Mouse (Mus musculus) liver, embryonic 13.5 days (tissue): ENCODE measurements around the gene Osbpl10. TPM values are rescaled to one million over a fixed set of nuclear protein-coding genes. Genes with fewer than 3 reads are reported as not detected.
"Not testable (repeated sequence)": the region's sequence is repeated elsewhere in the genome, so short reads cannot be mapped to it uniquely, and the experiment has no call there.

ENCODE experiments used
- ATAC-seq: fragments of 200-750 bp; cut with Nextera tagmentation; 2 replicates; pipeline ENCODE4 v1.8.0; 2017; ENCODE audit warnings: low read depth, mild to moderate bottlenecking, moderate number of reproducible peaks, moderate library complexity
- DNase-seq: peaks from one replicate; pipeline ENCODE4 v3.0.0; 2022
- H3K27ac ChIP-seq: fragments of 300-500 bp; sonication (generic); 2 replicates; pipeline ENCODE4 v1.5.1; 2015; ENCODE audit warnings: moderate library complexity, mild to moderate bottlenecking, inconsistent platforms
- H3K27me3 ChIP-seq: fragments of 300-500 bp; sonication (generic); 2 replicates; pipeline ENCODE4 v1.6.1; 2015; ENCODE audit warnings: mild to moderate bottlenecking, inconsistent platforms
- H3K36me3 ChIP-seq: fragments of 300-500 bp; sonication (generic); 2 replicates; pipeline ENCODE4 v1.6.1; 2015; ENCODE audit warnings: mild to moderate bottlenecking, inconsistent platforms
- H3K4me1 ChIP-seq: fragments of 300-500 bp; sonication (generic); replicated peaks from 2 replicates; pipeline ENCODE4 v1.6.1; 2015; ENCODE audit warnings: inconsistent platforms
- H3K4me2 ChIP-seq: fragments of 300-500 bp; sonication (generic); 2 replicates; pipeline ENCODE4 v1.6.1; 2015; ENCODE audit warnings: inconsistent platforms, mild to moderate bottlenecking, moderate library complexity
- H3K4me3 ChIP-seq: fragments of 300-500 bp; sonication (generic); replicated peaks from 2 replicates; pipeline ENCODE4 v1.5.1; 2015; ENCODE audit warnings: mild to moderate bottlenecking, inconsistent platforms
- H3K9ac ChIP-seq: fragments of 300-500 bp; sonication (generic); 2 replicates; pipeline ENCODE4 v1.6.1; 2015; ENCODE audit warnings: mild to moderate bottlenecking, inconsistent platforms
- H3K9me3 ChIP-seq: fragments of 300-500 bp; sonication (generic); replicated peaks from 2 replicates; pipeline ENCODE4 v1.6.1; 2016; ENCODE audit warnings: inconsistent platforms
- WGBS: fragments of 180-500 bp; shearing (Covaris S2); methylation state at CpG from one replicate; pipeline ENCODE4 v1.1.7; 2015; ENCODE audit not compliant: insufficient replicate concordance; 5-methylcytosine and 5-hydroxymethylcytosine counted together
- polyA plus RNA-seq: library from polyadenylated mRNA; unstranded; fragments of >200 nt; fragmentation: Nextera tagmentation; extraction: Ambion mirVana; gene quantifications from 2 replicates; pipeline ENCODE4 v1.2.1, GENCODE M21; 2015

Gene Osbpl10
- polyA plus RNA-seq, 1 experiment from 2014 or later: 0.32 TPM

GRCm38 (mm10) chr9:115007776-115008175, 29.4 kb downstream of the Osbpl10 start:
- Histone ChIP-seq H3K27ac (no peak overlapping the region), H3K27me3 (no peaks in the 10 kb centered on the region), H3K36me3 (no peaks in the 10 kb centered on the region), H3K4me1 (no peaks in the 10 kb centered on the region), H3K4me2 (no peak overlapping the region), H3K4me3 (no peak overlapping the region), H3K9ac (no peak overlapping the region), H3K9me3 (peaks cover 6% of the 10 kb centered on the region; the same call in 1 of the 2 replicates)
- ATAC-seq (no peak), DNase-seq (no peak)
- WGBS: 71% methylated on average over 6 of the region's 6 CpGs

GRCm38 (mm10) chr9:115008194-115008593, 29.8 kb downstream of the Osbpl10 start:
- Histone ChIP-seq H3K27ac (no peak overlapping the region), H3K4me1 (no peaks in the 10 kb centered on the region), H3K4me3 (no peak overlapping the region), H3K9me3 (peaks cover 6% of the 10 kb centered on the region; the same call in 1 of the 2 replicates), H3K9ac (no peak overlapping the region), H3K27me3 (no peaks in the 10 kb centered on the region), H3K36me3 (no peaks in the 10 kb centered on the region), H3K4me2 (no peak overlapping the region)
- WGBS: 72% methylated on average over 7 of the region's 7 CpGs
- DNase-seq (no peak), ATAC-seq (no peak)

GRCm38 (mm10) chr9:115012367-115012766, 34.0 kb downstream of the Osbpl10 start:
- DNase-seq: no peak
- Histone ChIP-seq H3K4me1 (no peaks in the 10 kb centered on the region), H3K9ac (no peak overlapping the region), H3K27me3 (no peaks in the 10 kb centered on the region), H3K4me3 (no peak overlapping the region), H3K9me3 (peaks cover 6% of the 10 kb centered on the region; the same call in 1 of the 2 replicates), H3K4me2 (no peak overlapping the region), H3K36me3 (no peaks in the 10 kb centered on the region), H3K27ac (no peak overlapping the region)
- WGBS: 39% methylated on average over 12 of the region's 12 CpGs
- ATAC-seq: no peak

- no peaks in the 10 kb centered on the region for H3K27me3 ChIP-seq
- no peak overlapping the region for H3K9ac ChIP-seq
- no peak overlapping the region for H3K27ac ChIP-seq
- H3K4me1 ChIP-seq: no peaks in the 10 kb centered on the region
- no peak overlapping the region for H3K4me3 ChIP-seq
- no peak overlapping the region for H3K4me2 ChIP-seq
- H3K36me3 ChIP-seq: no peaks in the 10 kb centered on the region
- 74% methylated on average over 7 of the region's 7 CpGs for WGBS
- ATAC-seq (no peak), DNase-seq (no peak)
- H3K9me3 ChIP-seq: no peaks in the 10 kb centered on the region
Measured at GRCm38 (mm10) chr9:115020141-115020540, 41.8 kb downstream of the Osbpl10 start.

GRCm38 (mm10) chr9:115021419-115021818, 43.0 kb downstream of the Osbpl10 start:
- Histone ChIP-seq H3K4me3 (no peak overlapping the region), H3K27ac (no peak overlapping the region), H3K27me3 (no peaks in the 10 kb centered on the region), H3K4me2 (no peak overlapping the region), H3K9ac (no peak overlapping the region), H3K36me3 (no peaks in the 10 kb centered on the region), H3K9me3 (no peaks in the 10 kb centered on the region), H3K4me1 (no peaks in the 10 kb centered on the region)
- ATAC-seq: no peak
- DNase-seq: no peak
- 65% methylated on average over 2 of the region's 2 CpGs for WGBS

GRCm38 (mm10) chr9:115023137-115023536, 44.8 kb downstream of the Osbpl10 start:
- Histone ChIP-seq H3K36me3 (no peaks in the 10 kb centered on the region), H3K4me3 (no peak overlapping the region), H3K9ac (no peak overlapping the region), H3K27ac (no peak overlapping the region), H3K27me3 (no peaks in the 10 kb centered on the region), H3K4me2 (no peak overlapping the region), H3K9me3 (no peaks in the 10 kb centered on the region), H3K4me1 (no peaks in the 10 kb centered on the region)
- ATAC-seq (no peak), DNase-seq (no peak)
- WGBS: 60% methylated on average over 3 of the region's 3 CpGs

- Histone ChIP-seq H3K4me1 (no peaks in the 10 kb centered on the region), H3K9ac (no peak overlapping the region), H3K4me3 (no peak overlapping the region), H3K9me3 (no peaks in the 10 kb centered on the region), H3K27me3 (no peaks in the 10 kb centered on the region), H3K27ac (no peak overlapping the region), H3K36me3 (no peaks in the 10 kb centered on the region), H3K4me2 (no peak overlapping the region)
- no peak for ATAC-seq
- no peak for DNase-seq
- WGBS: 73% methylated on average over 10 of the region's 10 CpGs
Measured at GRCm38 (mm10) chr9:115023708-115024383, 45.5 kb downstream of the Osbpl10 start.

- Histone ChIP-seq H3K9ac (no peak overlapping the region), H3K36me3 (no peaks in the 10 kb centered on the region), H3K27me3 (no peaks in the 10 kb centered on the region), H3K9me3 (no peaks in the 10 kb centered on the region), H3K4me1 (no peaks in the 10 kb centered on the region), H3K27ac (no peak overlapping the region), H3K4me3 (no peak overlapping the region), H3K4me2 (no peak overlapping the region)
- ATAC-seq (no peak), DNase-seq (no peak)
- 28% methylated on average over 3 of the region's 3 CpGs for WGBS
Measured at GRCm38 (mm10) chr9:115029307-115029706, 50.9 kb downstream of the Osbpl10 start.

GRCm38 (mm10) chr9:115030581-115030980, 52.2 kb downstream of the Osbpl10 start:
- no peaks in the 10 kb centered on the region for H3K9me3 ChIP-seq
- H3K27ac ChIP-seq: no peak overlapping the region
- no peak for DNase-seq
- ATAC-seq: no peak
- H3K9ac ChIP-seq: no peak overlapping the region
- H3K27me3 ChIP-seq: no peaks in the 10 kb centered on the region
- 50% methylated on average over 4 of the region's 4 CpGs for WGBS
- H3K36me3 ChIP-seq: no peaks in the 10 kb centered on the region
- no peak overlapping the region for H3K4me3 ChIP-seq
- no peak overlapping the region for H3K4me2 ChIP-seq
- H3K4me1 ChIP-seq: no peaks in the 10 kb centered on the region

GRCm38 (mm10) chr9:115031046-115031445, 52.7 kb downstream of the Osbpl10 start:
- H3K4me1 ChIP-seq, H3K27me3 ChIP-seq, H3K9ac ChIP-seq, H3K27ac ChIP-seq, ATAC-seq, H3K9me3 ChIP-seq, H3K4me2 ChIP-seq, H3K36me3 ChIP-seq, DNase-seq, H3K4me3 ChIP-seq: not testable (repeated sequence)
- 82% methylated on average over 1 of the region's 1 CpGs for WGBS

- WGBS: 72% methylated on average over 7 of the region's 7 CpGs
- no peak overlapping the region for H3K4me2 ChIP-seq
- H3K27ac ChIP-seq: no peak overlapping the region
- no peak for ATAC-seq
- no peak for DNase-seq
- no peaks in the 10 kb centered on the region for H3K36me3 ChIP-seq
- H3K27me3 ChIP-seq: no peaks in the 10 kb centered on the region
- H3K4me1 ChIP-seq: no peaks in the 10 kb centered on the region
- H3K4me3 ChIP-seq: no peak overlapping the region
- H3K9ac ChIP-seq: no peak overlapping the region
- no peaks in the 10 kb centered on the region for H3K9me3 ChIP-seq
Measured at GRCm38 (mm10) chr9:115032786-115033185, 54.4 kb downstream of the Osbpl10 start.

GRCm38 (mm10) chr9:115034271-115034670, 55.9 kb downstream of the Osbpl10 start:
- Histone ChIP-seq H3K27me3 (no peaks in the 10 kb centered on the region), H3K4me2 (no peak overlapping the region), H3K4me1 (no peaks in the 10 kb centered on the region), H3K36me3 (no peaks in the 10 kb centered on the region), H3K4me3 (no peak overlapping the region), H3K9me3 (no peaks in the 10 kb centered on the region), H3K27ac (no peak overlapping the region), H3K9ac (no peak overlapping the region)
- ATAC-seq (no peak), DNase-seq (no peak)
- 53% methylated on average over 6 of the region's 6 CpGs for WGBS
